Mouse (Mus musculus): ENCODE measurements around the gene Alpk3. TPM values are rescaled to one million over a fixed set of nuclear protein-coding genes. Genes with fewer than 3 reads are reported as not detected.

Gene Alpk3
- polyA plus RNA-seq, 1 experiment from 2014 or later = 0.25 TPM

DNA sequence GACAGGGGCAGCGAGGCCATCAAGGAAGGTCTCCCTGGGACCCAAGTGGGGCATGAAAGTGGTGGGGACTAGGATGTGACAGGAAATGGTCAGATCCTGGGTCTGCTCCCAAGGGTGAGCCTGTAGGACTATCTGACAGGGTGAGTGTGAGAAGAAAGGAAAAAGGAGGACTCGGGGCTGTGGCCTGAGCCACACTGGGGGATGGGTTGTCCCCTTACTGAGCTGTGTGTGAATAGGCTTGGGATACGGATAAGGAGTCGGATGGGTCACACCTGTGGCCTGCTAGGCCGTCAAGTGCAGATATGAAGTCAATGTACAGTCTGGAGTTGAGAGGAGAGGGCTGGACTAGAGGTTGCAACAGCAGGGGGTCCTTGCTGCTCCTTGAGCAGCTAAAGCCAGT lies 18.3 kb downstream of the Alpk3 start:
- no peak for ATAC-seq (ENCODE audit: low FRiP score, low read depth)
- 89% methylated on average over 5 of the region's 5 CpGs for WGBS

GRCm38 (mm10) chr7:81077009-81077408 lies 19.6 kb downstream of the Alpk3 start:
- Histone ChIP-seq H3K36me3 (no peaks in the 10 kb centered on the region), H3K27me3 (replicated peaks) (0 out of 2 replicates have a peak, but pooled peaks cover 2% of the 10 kb centered on the region), H3K4me3 (no peak overlapping the region), H3K4me2 (replicated peaks) (no peak overlapping the region), H3K9ac (no peak overlapping the region), H3K9me3 (no peaks in the 10 kb centered on the region), H3K4me1 (peaks cover 5% of the 10 kb centered on the region; the same call in 1 of the 2 replicates), H3K27ac (no peak overlapping the region)
- WGBS = 77% methylated on average over 6 of the region's 6 CpGs
- ATAC-seq (ENCODE audit: low FRiP score, low read depth) = no peak

More for the DNA sequence above, 18.3 kb downstream of the Alpk3 start:
- Histone ChIP-seq H3K4me1 (0 out of 2 replicates have a peak, but pooled peaks cover under 1% of the 10 kb centered on the region), H3K9ac (no peak overlapping the region), H3K36me3 (no peaks in the 10 kb centered on the region), H3K4me3 (no peak overlapping the region), H3K4me2 (replicated peaks) (no peak overlapping the region), H3K27me3 (replicated peaks) (0 out of 2 replicates have a peak, but pooled peaks cover 2% of the 10 kb centered on the region), H3K27ac (no peak overlapping the region), H3K9me3 (no peaks in the 10 kb centered on the region)

DNA sequence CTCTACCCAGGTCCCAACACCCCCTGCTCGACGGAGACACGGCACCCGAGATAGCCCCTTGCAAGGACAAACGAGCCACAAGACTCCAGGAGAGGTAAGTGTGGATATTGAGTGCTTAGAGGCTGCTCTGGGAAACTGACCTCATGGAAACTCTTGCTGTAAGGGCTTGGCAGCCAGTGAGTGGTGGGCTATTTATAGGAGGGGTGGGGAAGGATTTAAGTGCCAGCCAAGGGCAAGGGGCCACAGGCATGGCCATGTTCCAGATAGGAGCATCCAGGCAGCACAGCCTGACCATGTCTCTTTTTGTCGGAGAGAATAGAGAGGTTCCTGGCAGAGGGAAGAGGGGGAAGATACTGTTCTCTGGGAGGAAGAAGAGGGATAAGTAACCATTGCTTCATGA lies 21.3 kb downstream of the Alpk3 start:
- no peak overlapping the region for H3K9ac ChIP-seq
- 91% methylated on average over 6 of the region's 6 CpGs for WGBS
- H3K9me3 ChIP-seq = no peaks in the 10 kb centered on the region
- H3K27ac ChIP-seq = no peak overlapping the region
- peaks cover 5% of the 10 kb centered on the region; the same call in 1 of the 2 replicates for H3K4me1 ChIP-seq
- H3K4me3 ChIP-seq = no peak overlapping the region
- no peak for ATAC-seq (ENCODE audit: low FRiP score, low read depth)
- H3K36me3 ChIP-seq = no peaks in the 10 kb centered on the region
- H3K4me2 ChIP-seq (replicated peaks) = no peak overlapping the region
- H3K27me3 ChIP-seq (replicated peaks) = 0 out of 2 replicates have a peak, but pooled peaks cover 2% of the 10 kb centered on the region

DNA sequence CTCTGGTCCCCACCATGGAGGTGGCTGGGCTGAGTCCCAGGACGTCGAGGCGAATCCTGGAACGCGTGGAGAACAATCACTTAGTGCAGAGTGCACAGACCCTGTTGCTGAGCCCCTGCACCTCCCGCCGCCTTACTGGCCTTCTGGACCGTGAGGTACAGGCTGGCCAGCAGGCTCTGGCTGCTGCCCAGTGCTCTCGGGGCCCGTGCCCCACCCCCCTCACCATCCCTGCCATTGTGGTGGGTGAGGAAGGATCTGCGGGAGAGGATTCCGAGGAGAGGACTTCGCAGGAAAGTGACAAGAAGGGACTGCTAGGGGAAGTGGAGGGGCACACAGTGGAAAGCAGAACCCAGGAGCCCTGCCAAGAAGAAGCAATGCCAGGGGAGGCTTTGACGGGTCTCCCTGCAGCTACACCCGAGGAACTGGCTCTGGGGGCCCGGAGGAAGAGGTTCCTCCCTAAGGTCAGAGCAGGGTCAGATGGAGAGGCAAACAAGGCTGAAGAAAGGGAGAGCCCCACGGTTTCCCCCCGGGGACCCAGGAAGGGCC lies 36.1 kb downstream of the Alpk3 start:
- Histone ChIP-seq H3K4me3 (no peak overlapping the region), H3K36me3 (no peaks in the 10 kb centered on the region), H3K9ac (no peak overlapping the region), H3K9me3 (no peaks in the 10 kb centered on the region), H3K4me1 (no peaks in the 10 kb centered on the region), H3K27ac (no peak overlapping the region), H3K4me2 (replicated peaks) (no peak overlapping the region), H3K27me3 (replicated peaks) (no peaks in the 10 kb centered on the region)
- no peak for ATAC-seq (ENCODE audit: low FRiP score, low read depth)
- WGBS = 58% methylated on average over 18 of the region's 18 CpGs

DNA sequence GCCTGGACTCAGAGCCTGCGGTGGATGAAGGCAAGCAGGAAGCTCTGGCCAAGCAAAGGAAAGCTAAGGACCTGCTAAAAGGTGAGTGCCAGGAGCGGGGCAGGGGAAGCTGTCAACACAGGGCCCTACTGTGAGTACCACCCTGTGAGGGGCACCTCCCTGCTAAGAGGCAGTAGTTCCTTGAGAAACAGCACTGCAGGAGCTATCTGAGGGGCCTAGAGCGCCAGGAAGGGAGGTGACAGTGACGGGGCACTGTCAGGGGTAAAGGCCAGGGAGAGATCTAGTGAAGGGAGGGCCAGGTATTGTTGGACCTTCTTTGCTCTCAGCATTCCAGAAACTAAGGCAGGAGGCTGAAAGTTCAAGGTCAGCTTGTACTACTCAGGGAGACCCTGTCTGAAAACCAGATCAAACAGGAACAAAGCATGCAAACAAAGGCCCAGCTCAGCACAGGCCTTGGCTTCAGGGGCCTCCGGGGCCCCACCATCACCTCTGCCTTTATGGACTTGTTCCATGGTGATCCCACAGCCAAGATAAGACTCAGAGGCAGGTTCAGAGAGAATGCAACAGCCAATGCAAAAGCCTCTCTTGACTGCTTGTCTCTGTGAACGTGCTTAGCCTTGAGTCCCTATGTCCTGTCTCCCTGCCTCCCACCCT lies 36.8 kb downstream of the Alpk3 start:
- Histone ChIP-seq H3K9me3 (no peaks in the 10 kb centered on the region), H3K4me2 (replicated peaks) (no peak overlapping the region), H3K9ac (no peak overlapping the region), H3K36me3 (no peaks in the 10 kb centered on the region), H3K27me3 (replicated peaks) (no peaks in the 10 kb centered on the region), H3K27ac (no peak overlapping the region), H3K4me3 (no peak overlapping the region), H3K4me1 (no peaks in the 10 kb centered on the region)
- WGBS = 75% methylated on average over 6 of the region's 6 CpGs
- no peak for ATAC-seq (ENCODE audit: low FRiP score, low read depth)

GRCm38 (mm10) chr7:81100341-81100740 lies 42.9 kb downstream of the Alpk3 start:
- ATAC-seq (ENCODE audit: low FRiP score, low read depth) = no peak
- 81% methylated on average over 5 of the region's 5 CpGs for WGBS
- Histone ChIP-seq H3K27ac (no peak overlapping the region), H3K27me3 (replicated peaks) (no peaks in the 10 kb centered on the region), H3K4me1 (no peaks in the 10 kb centered on the region), H3K4me3 (no peak overlapping the region), H3K9me3 (no peaks in the 10 kb centered on the region), H3K9ac (no peak overlapping the region), H3K4me2 (replicated peaks) (no peak overlapping the region), H3K36me3 (no peaks in the 10 kb centered on the region)

GRCm38 (mm10) chr7:81102854-81103253 lies 45.5 kb downstream of the Alpk3 start:
- ATAC-seq (ENCODE audit: low FRiP score, low read depth) = no peak
- 89% methylated on average over 7 of the region's 7 CpGs for WGBS
- no peak overlapping the region for H3K4me2 ChIP-seq (replicated peaks)

DNA sequence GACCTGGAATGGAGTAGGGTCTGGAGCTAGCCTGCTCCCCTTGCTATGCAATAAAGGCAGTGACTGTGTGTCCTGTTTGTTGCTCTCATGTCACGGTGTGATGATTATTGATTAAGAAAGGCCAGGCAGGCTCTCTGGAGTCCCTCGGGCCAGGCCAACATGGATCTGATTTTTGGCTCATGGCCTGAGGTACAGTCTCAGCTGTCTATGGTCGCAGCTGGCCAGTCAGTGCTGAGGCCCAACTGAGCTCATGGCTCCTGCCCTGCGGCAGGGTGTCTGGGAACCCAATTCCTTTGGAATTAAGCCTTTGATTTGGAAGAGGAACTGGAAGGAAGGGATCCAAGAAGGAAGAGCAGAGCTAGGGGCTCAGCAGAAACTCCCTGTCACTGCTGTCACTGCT lies 48.1 kb downstream of the Alpk3 start:
- no peaks in the 10 kb centered on the region for H3K4me1 ChIP-seq
- no peaks in the 10 kb centered on the region for H3K27me3 ChIP-seq (replicated peaks)
- no peaks in the 10 kb centered on the region for H3K36me3 ChIP-seq
- H3K27ac ChIP-seq = no peak overlapping the region
- H3K4me3 ChIP-seq = no peak overlapping the region
- H3K9ac ChIP-seq = no peak overlapping the region
- 70% methylated on average over 4 of the region's 4 CpGs for WGBS
- H3K4me2 ChIP-seq (replicated peaks) = no peak overlapping the region
- ATAC-seq (ENCODE audit: low FRiP score, low read depth) = no peak
- no peaks in the 10 kb centered on the region for H3K9me3 ChIP-seq

More at GRCm38 (mm10) chr7:81102854-81103253, 45.5 kb downstream of the Alpk3 start:
- no peaks in the 10 kb centered on the region for H3K27me3 ChIP-seq (replicated peaks)
- no peaks in the 10 kb centered on the region for H3K9me3 ChIP-seq
- no peaks in the 10 kb centered on the region for H3K36me3 ChIP-seq
- no peak overlapping the region for H3K9ac ChIP-seq
- no peak overlapping the region for H3K27ac ChIP-seq
- no peak overlapping the region for H3K4me3 ChIP-seq
- no peaks in the 10 kb centered on the region for H3K4me1 ChIP-seq

- Histone ChIP-seq H3K27me3 (replicated peaks) (no peaks in the 10 kb centered on the region), H3K36me3 (no peaks in the 10 kb centered on the region), H3K4me3 (no peak overlapping the region), H3K9ac (no peak overlapping the region), H3K4me2 (replicated peaks) (no peak overlapping the region), H3K9me3 (no peaks in the 10 kb centered on the region), H3K27ac (no peak overlapping the region), H3K4me1 (no peaks in the 10 kb centered on the region)
- 80% methylated on average over 5 of the region's 5 CpGs for WGBS
- no peak for ATAC-seq (ENCODE audit: low FRiP score, low read depth)
Observed at GRCm38 (mm10) chr7:81108226-81108625, 50.8 kb downstream of the Alpk3 start.

DNA sequence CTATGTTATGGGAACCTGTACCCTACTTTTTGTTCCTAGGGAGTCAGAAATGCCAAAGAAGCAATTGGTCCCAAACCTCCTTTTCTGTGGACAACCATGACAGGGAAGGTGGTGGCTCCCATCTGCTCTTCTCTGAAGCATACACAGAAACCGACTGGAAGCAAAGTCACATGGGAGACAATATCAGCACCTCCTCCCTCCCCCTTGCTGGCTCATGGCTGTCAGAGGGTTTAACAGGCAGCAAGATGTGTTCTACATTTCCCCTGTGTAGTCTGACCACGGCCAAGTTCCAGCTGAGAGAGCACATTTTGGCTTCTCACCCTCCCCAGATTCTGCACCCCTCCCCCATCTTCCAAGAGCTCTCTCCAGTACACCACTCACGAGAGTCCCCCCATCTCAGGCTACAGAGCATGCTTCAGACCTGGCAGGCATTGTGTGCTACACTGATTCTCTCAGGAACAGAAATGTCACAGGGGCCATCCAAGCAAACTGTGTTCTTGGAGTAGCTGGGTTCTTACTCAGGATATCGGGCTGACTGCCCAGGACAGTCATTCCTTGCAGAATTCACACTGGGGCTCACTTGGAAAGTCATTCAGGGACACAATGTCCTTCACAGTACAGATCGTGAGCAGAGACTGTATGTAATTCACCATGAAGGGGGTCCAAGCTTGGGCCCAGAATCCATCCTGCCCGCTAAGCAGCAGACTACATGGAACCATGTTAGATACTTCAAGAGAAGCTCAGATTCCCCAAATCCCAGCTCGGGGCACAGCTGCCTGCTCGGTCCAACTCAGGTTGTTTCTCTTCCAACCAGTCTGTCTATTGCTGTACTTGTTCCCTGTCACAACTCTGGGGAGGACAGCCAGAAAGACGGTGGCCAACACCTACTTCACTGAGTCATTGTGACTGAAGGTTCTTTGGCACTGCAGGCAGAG lies 52.6 kb downstream of the Alpk3 start:
- H3K27ac ChIP-seq = no peak overlapping the region
- 74% methylated on average over 9 of the region's 9 CpGs for WGBS
- H3K27me3 ChIP-seq (replicated peaks) = no peaks in the 10 kb centered on the region
- H3K9ac ChIP-seq = no peak overlapping the region
- H3K4me2 ChIP-seq (replicated peaks) = no peak overlapping the region
- no peaks in the 10 kb centered on the region for H3K4me1 ChIP-seq
- no peaks in the 10 kb centered on the region for H3K9me3 ChIP-seq
- H3K4me3 ChIP-seq = no peak overlapping the region
- ATAC-seq (ENCODE audit: low FRiP score, low read depth) = no peak
- no peaks in the 10 kb centered on the region for H3K36me3 ChIP-seq

GRCm38 (mm10) chr7:81110791-81111190 lies 53.4 kb downstream of the Alpk3 start:
- H3K27ac ChIP-seq = no peak overlapping the region
- H3K9ac ChIP-seq = no peak overlapping the region
- 94% methylated on average over 4 of the region's 4 CpGs for WGBS
- no peaks in the 10 kb centered on the region for H3K36me3 ChIP-seq
- H3K4me1 ChIP-seq = no peaks in the 10 kb centered on the region
- H3K4me3 ChIP-seq = no peak overlapping the region
- no peak overlapping the region for H3K4me2 ChIP-seq (replicated peaks)
- H3K27me3 ChIP-seq (replicated peaks) = no peaks in the 10 kb centered on the region
- ATAC-seq (ENCODE audit: low FRiP score, low read depth) = no peak
- no peaks in the 10 kb centered on the region for H3K9me3 ChIP-seq

DNA sequence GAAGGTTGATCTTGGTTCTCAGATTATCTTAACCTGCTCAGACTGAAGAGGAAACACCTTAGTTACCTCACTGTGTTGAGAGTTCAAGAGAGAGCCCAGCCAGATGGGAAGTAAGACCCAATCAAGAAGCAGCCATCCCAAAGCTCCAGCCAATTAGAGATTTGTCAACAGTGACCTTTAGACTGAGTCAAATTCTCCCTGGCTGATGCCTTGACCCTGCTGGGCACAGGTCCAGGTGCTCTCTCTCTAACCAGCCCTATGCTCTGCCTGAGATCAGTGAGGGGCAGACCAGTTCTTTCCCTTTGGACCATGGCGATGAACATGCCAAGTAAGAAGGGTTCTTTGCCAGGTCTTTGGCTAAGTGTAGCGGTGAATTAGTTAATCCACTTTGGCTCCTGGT lies 54.3 kb downstream of the Alpk3 start:
- Histone ChIP-seq H3K9me3 (no peaks in the 10 kb centered on the region), H3K4me2 (replicated peaks) (no peak overlapping the region), H3K27me3 (replicated peaks) (no peaks in the 10 kb centered on the region), H3K27ac (no peak overlapping the region), H3K36me3 (no peaks in the 10 kb centered on the region), H3K9ac (no peak overlapping the region), H3K4me3 (no peak overlapping the region), H3K4me1 (no peaks in the 10 kb centered on the region)
- 97% methylated on average over 2 of the region's 2 CpGs for WGBS
- no peak for ATAC-seq (ENCODE audit: low FRiP score, low read depth)

Data from neural tube, embryonic 12.5 days (tissue).